Mouse (Mus musculus): ENCODE results near the gene Raf1. TPM values are rescaled to one million over a fixed set of nuclear protein-coding genes. Genes with fewer than 3 reads are reported as not detected.
A peak's percentile ranks its signal among the peaks of the same experiment; 100 is the strongest.

The Raf1 gene
- polyA plus RNA-seq, 2 experiments = 37.9 to 41.5 TPM

- Histone ChIP-seq H3K9ac (replicated peaks) (no peak overlapping the region), H3K9me3 (ENCODE audit: control insufficient read depth, low read length) (no peaks in the 10 kb centered on the region), H3K27me3 (ENCODE audit: control insufficient read depth, insufficient read depth, low read length) (no peaks in the 10 kb centered on the region), H3K4me2 (ENCODE audit: low read depth) (no peak overlapping the region), H3K4me3 (ENCODE audit: insufficient read depth in 1 of 2, low read depth in 2 of 2, low read length in 2 of 2) (no peak overlapping the region), H3K36me3 (replicated peaks; ENCODE audit: control insufficient read depth, insufficient read depth, low read depth) (no peaks in the 10 kb centered on the region; the same call in 1 of the 2 replicates), H3K4me1 (replicated peaks; ENCODE audit: control insufficient read depth in 2 of 2, insufficient read depth in 2 of 2, low read length in 1 of 2) (peaks cover 16 to 39% of the 10 kb centered on the region in 2 experiments), H3K27ac (no peak overlapping the region)
- no peak for ATAC-seq (ENCODE audit: insufficient read depth)
- no peak for TF ChIP-seq CTCF (IDR thresholded peaks at IDR 0.05; ENCODE audit: low read depth)
- TF ChIP-seq EP300 (IDR thresholded peaks at IDR 0.05; ENCODE audit: low read depth) = no peak
- 14% methylated on average over 3 of the region's 3 CpGs for whole genome bisulfite sequencing (ENCODE audit: insufficient replicate concordance)
- DNase-seq (ENCODE audit: low read depth in 3 of 3, low spot score in 3 of 3) = no peak
Observed at GRCm38 (mm10) chr6:115664268-115664667, 12.2 kb downstream of the Raf1 start.

DNA sequence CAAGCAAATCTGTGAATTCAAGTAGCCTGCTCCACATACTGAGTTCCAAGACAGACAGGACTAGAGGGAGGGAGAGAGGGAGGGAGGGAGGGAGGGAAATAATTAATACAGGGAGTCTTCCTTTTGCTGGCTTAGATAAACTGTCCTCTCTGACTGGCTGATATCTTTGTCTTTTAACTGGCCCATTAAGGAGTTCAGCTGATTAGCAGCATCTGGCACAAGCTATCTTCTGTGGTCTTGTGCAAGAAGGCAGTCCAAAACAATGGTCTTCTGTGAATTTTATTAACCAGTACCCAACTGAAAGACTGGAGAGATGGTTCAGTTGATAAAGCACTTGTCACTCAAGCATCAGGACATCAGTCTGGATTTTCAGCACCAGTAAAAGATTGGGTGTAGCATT, 17.6 kb downstream of the Raf1 start:
- H3K27me3 ChIP-seq (ENCODE audit: control insufficient read depth, insufficient read depth, low read length) = no peaks in the 10 kb centered on the region
- peak overlapping the region; percentile 4; the same call in 1 of the 2 replicates for H3K4me2 ChIP-seq (ENCODE audit: low read depth)
- DNase-seq (ENCODE audit: low read depth in 3 of 3, low spot score in 3 of 3) (peak in 1 of 3 experiments; percentile 32), ATAC-seq (ENCODE audit: insufficient read depth) (peak; percentile 73)
- H3K9ac ChIP-seq (replicated peaks) = no peak overlapping the region
- no peaks in the 10 kb centered on the region for H3K36me3 ChIP-seq (replicated peaks; ENCODE audit: control insufficient read depth, insufficient read depth, low read depth)
- no peak overlapping the region for H3K27ac ChIP-seq
- peaks cover 39 to 53% of the 10 kb centered on the region in 2 experiments for H3K4me1 ChIP-seq (replicated peaks; ENCODE audit: control insufficient read depth in 2 of 2, insufficient read depth in 2 of 2, low read length in 1 of 2)
- TF ChIP-seq EP300 (IDR thresholded peaks at IDR 0.05; ENCODE audit: low read depth) (peak; percentile 58), CTCF (IDR thresholded peaks at IDR 0.05; ENCODE audit: low read depth) (no peak)
- H3K4me3 ChIP-seq (ENCODE audit: insufficient read depth in 1 of 2, low read depth in 2 of 2, low read length in 2 of 2) = no peak overlapping the region
- no peaks in the 10 kb centered on the region for H3K9me3 ChIP-seq (ENCODE audit: control insufficient read depth, low read length)

GRCm38 (mm10) chr6:115653939-115654338, 22.5 kb downstream of the Raf1 start:
- no peak for DNase-seq (ENCODE audit: low read depth in 3 of 3, low spot score in 3 of 3)
- Histone ChIP-seq H3K4me3 (ENCODE audit: insufficient read depth in 1 of 2, low read depth in 2 of 2, low read length in 2 of 2) (no peak overlapping the region), H3K27ac (no peak overlapping the region), H3K27me3 (ENCODE audit: control insufficient read depth, insufficient read depth, low read length) (no peaks in the 10 kb centered on the region), H3K36me3 (replicated peaks; ENCODE audit: control insufficient read depth, insufficient read depth, low read depth) (no peaks in the 10 kb centered on the region), H3K9me3 (ENCODE audit: control insufficient read depth, low read length) (no peaks in the 10 kb centered on the region), H3K4me2 (ENCODE audit: low read depth) (no peak overlapping the region), H3K9ac (replicated peaks) (no peak overlapping the region), H3K4me1 (replicated peaks; ENCODE audit: control insufficient read depth in 2 of 2, insufficient read depth in 2 of 2, low read length in 1 of 2) (peaks cover 51 to 69% of the 10 kb centered on the region in 2 experiments)
- no peak for ATAC-seq (ENCODE audit: insufficient read depth)
- TF ChIP-seq EP300 (IDR thresholded peaks at IDR 0.05; ENCODE audit: low read depth) (no peak), CTCF (IDR thresholded peaks at IDR 0.05; ENCODE audit: low read depth) (no peak)
- WGBS (ENCODE audit: insufficient replicate concordance) = 22% methylated on average over 2 of the region's 2 CpGs

DNA sequence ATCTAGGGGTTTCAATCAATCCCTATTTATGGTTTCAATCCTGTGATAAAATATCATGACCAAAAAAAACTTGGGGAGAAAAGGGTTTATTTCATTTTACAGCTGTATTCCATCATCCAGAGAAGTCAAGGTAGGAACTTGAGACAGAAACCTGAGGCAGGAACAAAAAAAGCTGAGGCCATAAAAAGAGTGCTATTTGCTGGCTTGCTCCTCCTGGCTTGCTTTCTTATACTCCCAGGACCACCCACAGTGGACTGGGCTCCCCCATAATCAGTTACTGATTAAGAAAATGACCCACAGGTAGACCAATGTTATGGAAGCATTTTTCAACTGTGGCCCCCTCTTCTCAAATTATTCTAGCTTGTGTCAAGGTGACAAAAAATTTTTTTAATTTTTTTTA, 24.7 kb downstream of the Raf1 start:
- Histone ChIP-seq H3K4me1 (replicated peaks; ENCODE audit: control insufficient read depth in 2 of 2, insufficient read depth in 2 of 2, low read length in 1 of 2) (peaks cover 45 to 62% of the 10 kb centered on the region in 2 experiments), H3K9me3 (ENCODE audit: control insufficient read depth, low read length) (no peaks in the 10 kb centered on the region), H3K4me2 (ENCODE audit: low read depth) (no peak overlapping the region; the same call in 1 of the 2 replicates), H3K27ac (no peak overlapping the region), H3K27me3 (ENCODE audit: control insufficient read depth, insufficient read depth, low read length) (no peaks in the 10 kb centered on the region), H3K4me3 (ENCODE audit: insufficient read depth in 1 of 2, low read depth in 2 of 2, low read length in 2 of 2) (no peak overlapping the region), H3K9ac (replicated peaks) (no peak overlapping the region), H3K36me3 (replicated peaks; ENCODE audit: control insufficient read depth, insufficient read depth, low read depth) (no peaks in the 10 kb centered on the region)
- TF ChIP-seq EP300 (IDR thresholded peaks at IDR 0.05; ENCODE audit: low read depth) (no peak), CTCF (IDR thresholded peaks at IDR 0.05; ENCODE audit: low read depth) (no peak)
- ATAC-seq (ENCODE audit: insufficient read depth) (no peak), DNase-seq (ENCODE audit: low read depth in 3 of 3, low spot score in 3 of 3) (no peak)

DNA sequence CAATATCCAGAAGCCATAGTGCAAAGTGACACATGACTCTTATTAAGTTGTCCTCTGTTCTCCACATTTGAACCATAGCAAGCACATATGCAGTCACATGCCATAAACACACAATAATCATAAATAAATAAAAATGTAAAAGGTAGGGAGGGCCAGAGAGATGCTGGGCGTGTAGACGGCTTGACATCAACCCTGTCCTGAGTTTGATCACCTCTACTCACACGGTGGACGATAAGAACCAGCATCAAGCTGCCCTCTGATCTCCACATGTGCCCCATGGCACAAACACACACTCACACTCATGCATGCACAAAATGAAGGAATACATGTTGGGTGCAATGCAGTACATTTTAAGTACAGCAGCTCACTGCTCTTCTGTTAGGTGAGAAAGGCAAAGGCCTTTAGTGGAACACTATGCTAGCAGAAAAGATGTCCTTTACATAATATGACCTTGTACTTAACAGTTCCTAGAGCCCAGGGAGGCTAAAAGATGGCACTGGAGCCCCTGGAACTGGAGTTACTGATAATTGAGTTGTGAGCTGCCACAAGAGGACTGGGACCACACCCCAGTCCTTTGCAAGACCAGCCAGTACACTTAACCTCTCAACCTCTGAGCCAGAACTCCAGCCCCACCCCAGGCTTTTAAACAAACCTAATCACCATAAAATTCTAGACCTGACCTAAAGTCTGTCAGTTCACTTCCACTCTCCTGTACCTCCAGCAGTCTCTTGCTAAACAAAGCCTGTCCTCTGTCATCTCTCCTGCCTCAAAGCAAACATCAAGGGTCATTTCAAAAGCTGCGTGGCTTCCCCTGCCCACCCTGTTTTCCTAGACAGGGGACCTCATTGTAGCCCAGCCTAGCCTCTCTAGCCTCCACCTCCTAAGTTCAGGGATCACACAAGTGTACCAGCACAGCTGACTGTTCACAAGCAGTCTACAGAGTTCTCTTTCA, 25.7 kb downstream of the Raf1 start:
- ATAC-seq (ENCODE audit: insufficient read depth) (peak; percentile 90), DNase-seq (ENCODE audit: low read depth in 3 of 3, low spot score in 3 of 3) (peak; percentile 63 to 74 (median 65))
- TF ChIP-seq EP300 (IDR thresholded peaks at IDR 0.05; ENCODE audit: low read depth) = no peak
- TF ChIP-seq CTCF (IDR thresholded peaks at IDR 0.05; ENCODE audit: low read depth) = no peak
- H3K9me3 ChIP-seq (ENCODE audit: control insufficient read depth, low read length) = no peaks in the 10 kb centered on the region
- H3K9ac ChIP-seq (replicated peaks) = no peak overlapping the region; the same call in 1 of the 2 replicates
- H3K4me3 ChIP-seq (ENCODE audit: insufficient read depth in 1 of 2, low read depth in 2 of 2, low read length in 2 of 2) = no peak overlapping the region
- no peaks in the 10 kb centered on the region for H3K36me3 ChIP-seq (replicated peaks; ENCODE audit: control insufficient read depth, insufficient read depth, low read depth)
- H3K4me2 ChIP-seq (ENCODE audit: low read depth) = peak overlapping the region; percentile 34
- no peaks in the 10 kb centered on the region for H3K27me3 ChIP-seq (ENCODE audit: control insufficient read depth, insufficient read depth, low read length)
- H3K27ac ChIP-seq = peak overlapping the region; percentile 57
- 14% methylated on average over 5 of the region's 5 CpGs for WGBS (ENCODE audit: insufficient replicate concordance)
- H3K4me1 ChIP-seq (replicated peaks; ENCODE audit: control insufficient read depth in 2 of 2, insufficient read depth in 2 of 2, low read length in 1 of 2) = peaks cover 45 to 53% of the 10 kb centered on the region in 2 experiments
